Mouse (Mus musculus): ENCODE measurements around the gene Atp13a3. TPM values are rescaled to one million over a fixed set of nuclear protein-coding genes. Genes with fewer than 3 reads are reported as not detected.
"Not testable (repeated sequence)": the region's sequence is repeated elsewhere in the genome, so short reads cannot be mapped to it uniquely, and the experiment has no call there.

Gene Atp13a3
- 13.4 and 15.3 TPM in 2 replicates for polyA plus RNA-seq (2012; rRNA removed)

DNA sequence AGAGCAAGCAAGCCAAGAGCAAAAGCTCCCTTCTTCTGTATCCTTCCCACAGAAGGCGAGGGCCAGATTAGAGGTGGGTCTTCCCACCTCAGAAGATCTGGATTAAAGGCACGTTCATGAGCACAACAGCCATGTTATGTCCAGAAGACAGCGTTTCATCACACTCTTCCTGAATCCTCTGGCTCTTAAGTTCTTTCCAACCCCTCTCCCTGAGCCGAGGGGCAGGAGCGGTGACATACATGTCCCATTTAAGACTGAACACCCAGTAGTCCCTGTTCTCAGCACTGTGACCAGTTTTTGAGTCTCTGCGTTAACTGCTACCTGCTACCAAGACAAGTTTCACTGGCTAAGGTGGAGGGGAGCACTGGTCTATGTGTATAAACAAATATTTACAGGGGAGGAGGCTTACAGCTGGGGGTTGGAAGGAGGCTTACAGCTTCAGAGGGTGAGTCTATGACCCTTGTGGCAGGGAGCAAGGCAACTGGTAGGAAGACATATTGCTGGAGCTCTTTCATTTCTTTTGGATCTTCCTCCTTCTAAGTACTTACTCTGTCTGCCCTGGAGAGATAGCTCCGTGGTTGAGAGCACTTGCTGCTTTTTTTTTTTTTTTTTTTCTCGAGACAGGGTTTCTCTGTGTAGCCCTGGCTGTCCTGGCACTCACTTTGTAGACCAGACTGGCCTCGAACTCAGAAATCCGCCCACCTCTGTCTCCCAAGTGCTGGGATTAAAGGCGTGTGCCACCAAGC, at the start of gene Atp13a3:
TSS of gene Atp13a3 (minus strand) at position 51 of the 746 bp plus-strand sequence.
- Histone ChIP-seq H3K4me3 (ENCODE audit: extremely low read depth, insufficient read depth, insufficient read length) (no peak within 1 kb of the TSS), H3K4me1 (ENCODE audit: control insufficient read depth, insufficient read depth, insufficient read length) (no peaks in the 10 kb centered on the region), H3K27ac (ENCODE audit: insufficient read depth, low read length) (no peak within 1 kb of the TSS), H3K27me3 (ENCODE audit: control insufficient read depth, insufficient read depth, low read length) (no peaks in the 10 kb centered on the region), H3K36me3 (ENCODE audit: control insufficient read depth, insufficient read depth, low read length) (no peaks in the 10 kb centered on the region)
- no peak for TF ChIP-seq CTCF (IDR thresholded peaks at IDR 0.05; ENCODE audit: extremely low read depth, insufficient read depth, insufficient read length, insufficient replicate concordance)
- no peak for TF ChIP-seq POLR2A (IDR thresholded peaks at IDR 0.05; ENCODE audit: low read depth, low read length)
- WGBS = 73% methylated on average over 11 of the region's 11 CpGs
- DNase-seq (ENCODE audit: low read depth in 1 of 2, low spot score in 2 of 2) = no peak

DNA sequence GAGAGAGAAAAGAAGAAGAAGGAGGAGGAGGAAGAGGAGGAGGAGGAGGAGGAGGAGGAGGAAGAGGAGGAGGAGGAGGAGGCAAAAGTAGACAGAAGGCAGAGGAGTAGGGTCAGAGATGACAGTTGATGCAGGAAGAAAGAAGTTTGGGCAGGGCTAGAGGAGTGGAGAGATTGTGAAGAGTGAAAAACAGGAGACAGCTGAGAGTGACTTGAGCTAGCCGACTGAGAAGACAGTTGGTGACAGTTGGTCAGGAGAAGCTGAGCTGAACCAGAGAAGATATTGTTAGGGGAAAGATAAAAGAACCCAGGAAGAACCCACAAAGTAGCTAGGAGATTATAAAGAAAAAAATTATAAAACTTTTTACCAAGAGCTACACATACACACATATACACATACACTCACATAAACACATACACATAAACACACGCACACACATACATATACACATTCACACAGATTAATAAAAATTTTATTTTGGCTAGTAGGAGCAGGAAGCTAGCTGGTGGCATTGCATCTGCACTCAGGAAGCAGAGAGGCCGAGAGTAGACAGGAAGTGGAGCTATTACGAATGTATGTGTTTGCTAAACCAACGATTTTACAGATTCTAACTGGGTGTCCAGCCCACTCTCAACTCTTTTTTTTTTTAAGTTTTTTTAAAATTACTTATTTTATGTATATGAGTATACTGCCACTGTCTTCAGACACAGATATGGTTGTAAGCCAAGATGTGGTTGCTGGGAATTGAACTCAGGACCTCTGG, 47.6 kb upstream of the Atp13a3 start:
- no peaks in the 10 kb centered on the region for H3K36me3 ChIP-seq (ENCODE audit: control insufficient read depth, insufficient read depth, low read length)
- H3K4me3 ChIP-seq (ENCODE audit: extremely low read depth, insufficient read depth, insufficient read length) = no peak overlapping the region
- H3K27ac ChIP-seq (ENCODE audit: insufficient read depth, low read length) = 0 out of 2 replicates have a peak overlapping the region, but pooled peaks have one; percentile 8
- TF ChIP-seq POLR2A (IDR thresholded peaks at IDR 0.05; ENCODE audit: low read depth, low read length) (no peak), CTCF (IDR thresholded peaks at IDR 0.05; ENCODE audit: extremely low read depth, insufficient read depth, insufficient read length, insufficient replicate concordance) (no peak)
- no peak for DNase-seq (ENCODE audit: low read depth in 1 of 2, low spot score in 2 of 2)
- no peaks in the 10 kb centered on the region for H3K27me3 ChIP-seq (ENCODE audit: control insufficient read depth, insufficient read depth, low read length)
- H3K4me1 ChIP-seq (ENCODE audit: control insufficient read depth, insufficient read depth, insufficient read length) = 0 out of 2 replicates have a peak, but pooled peaks cover 4% of the 10 kb centered on the region
- 8% methylated on average over 5 of the region's 5 CpGs for WGBS

DNA sequence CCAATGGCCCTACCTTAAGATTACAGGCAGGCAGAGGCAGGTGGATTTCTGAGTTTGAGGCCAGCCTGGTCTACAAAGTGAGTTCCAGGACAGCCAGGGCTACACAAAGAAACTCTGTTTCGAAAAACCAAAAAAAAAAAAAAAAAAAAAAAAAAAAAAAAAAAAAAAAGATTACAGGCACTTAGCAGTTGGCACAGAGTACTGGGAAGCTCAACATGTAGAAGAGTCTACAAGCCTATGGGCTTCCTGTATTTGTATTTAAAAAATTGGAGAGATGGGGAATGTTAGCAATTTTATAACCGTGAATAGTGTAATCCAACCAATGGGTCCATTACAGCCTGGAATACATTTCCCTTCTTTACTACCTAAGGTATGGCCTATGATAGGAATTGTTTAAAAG, 45.4 kb upstream of the Atp13a3 start:
- 79% methylated on average over 2 of the region's 2 CpGs for WGBS
- H3K27ac ChIP-seq (ENCODE audit: insufficient read depth, low read length); H3K4me1 ChIP-seq (ENCODE audit: control insufficient read depth, insufficient read depth, insufficient read length); DNase-seq (ENCODE audit: low read depth in 1 of 2, low spot score in 2 of 2); H3K27me3 ChIP-seq (ENCODE audit: control insufficient read depth, insufficient read depth, low read length); H3K36me3 ChIP-seq (ENCODE audit: control insufficient read depth, insufficient read depth, low read length); H3K4me3 ChIP-seq (ENCODE audit: extremely low read depth, insufficient read depth, insufficient read length): not testable (repeated sequence)

DNA sequence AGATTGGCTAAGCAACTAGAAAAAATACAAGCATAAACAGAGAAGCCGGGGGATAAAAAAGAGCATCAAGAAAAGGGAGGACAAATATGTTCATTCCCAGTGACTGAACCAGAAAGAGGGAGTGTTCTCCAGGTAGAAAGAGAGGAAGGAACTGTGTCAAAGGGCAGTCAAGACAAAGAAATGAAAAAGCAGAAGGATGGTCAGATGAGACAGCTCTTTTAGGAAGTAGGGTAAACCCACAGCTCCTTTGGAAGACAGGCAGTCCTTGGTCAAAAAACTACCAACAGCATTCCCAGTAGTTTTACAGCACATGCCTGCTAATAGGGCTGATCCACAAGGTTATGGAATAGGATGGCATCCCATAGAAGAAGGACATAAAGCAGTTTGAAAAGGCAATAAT, 43.2 kb upstream of the Atp13a3 start:
- WGBS = 96% methylated on average over 1 of the region's 1 CpGs
- DNase-seq (ENCODE audit: low read depth in 1 of 2, low spot score in 2 of 2) = no peak
- TF ChIP-seq POLR2A (IDR thresholded peaks at IDR 0.05; ENCODE audit: low read depth, low read length) = no peak
- TF ChIP-seq CTCF (IDR thresholded peaks at IDR 0.05; ENCODE audit: extremely low read depth, insufficient read depth, insufficient read length, insufficient replicate concordance) = no peak
- H3K4me3 ChIP-seq (ENCODE audit: extremely low read depth, insufficient read depth, insufficient read length) = no peak overlapping the region
- no peaks in the 10 kb centered on the region for H3K36me3 ChIP-seq (ENCODE audit: control insufficient read depth, insufficient read depth, low read length)
- H3K4me1 ChIP-seq (ENCODE audit: control insufficient read depth, insufficient read depth, insufficient read length) = 0 out of 2 replicates have a peak, but pooled peaks cover 4% of the 10 kb centered on the region
- H3K27ac ChIP-seq (ENCODE audit: insufficient read depth, low read length) = no peak overlapping the region
- H3K27me3 ChIP-seq (ENCODE audit: control insufficient read depth, insufficient read depth, low read length) = no peaks in the 10 kb centered on the region

DNA sequence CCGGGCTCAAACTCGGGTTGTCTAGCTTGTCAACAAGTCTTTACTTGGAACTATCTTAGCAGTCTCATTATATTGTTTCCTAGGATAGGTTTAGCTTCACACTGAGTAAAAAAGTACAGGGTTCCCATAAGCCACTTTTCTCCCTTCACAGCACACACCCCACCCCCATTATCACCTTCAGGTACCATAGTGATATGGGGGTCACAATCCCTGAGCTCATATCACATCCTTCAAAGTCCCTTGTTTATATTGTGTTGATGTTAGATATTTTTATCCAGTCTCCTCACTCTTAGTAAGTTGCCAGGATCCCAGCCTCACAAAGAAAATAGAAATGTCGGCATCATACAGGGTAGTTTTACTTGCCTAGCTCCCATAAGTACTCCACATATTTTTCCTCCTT, 42.4 kb upstream of the Atp13a3 start:
- H3K4me3 ChIP-seq (ENCODE audit: extremely low read depth, insufficient read depth, insufficient read length) = no peak overlapping the region
- H3K4me1 ChIP-seq (ENCODE audit: control insufficient read depth, insufficient read depth, insufficient read length) = 0 out of 2 replicates have a peak, but pooled peaks cover under 1% of the 10 kb centered on the region
- H3K36me3 ChIP-seq (ENCODE audit: control insufficient read depth, insufficient read depth, low read length) = no peaks in the 10 kb centered on the region
- no peak for DNase-seq (ENCODE audit: low read depth in 1 of 2, low spot score in 2 of 2)
- TF ChIP-seq POLR2A (IDR thresholded peaks at IDR 0.05; ENCODE audit: low read depth, low read length) = no peak
- no peak for TF ChIP-seq CTCF (IDR thresholded peaks at IDR 0.05; ENCODE audit: extremely low read depth, insufficient read depth, insufficient read length, insufficient replicate concordance)
- H3K27ac ChIP-seq (ENCODE audit: insufficient read depth, low read length) = no peak overlapping the region
- no peaks in the 10 kb centered on the region for H3K27me3 ChIP-seq (ENCODE audit: control insufficient read depth, insufficient read depth, low read length)
- WGBS = 83% methylated on average over 3 of the region's 3 CpGs

DNA sequence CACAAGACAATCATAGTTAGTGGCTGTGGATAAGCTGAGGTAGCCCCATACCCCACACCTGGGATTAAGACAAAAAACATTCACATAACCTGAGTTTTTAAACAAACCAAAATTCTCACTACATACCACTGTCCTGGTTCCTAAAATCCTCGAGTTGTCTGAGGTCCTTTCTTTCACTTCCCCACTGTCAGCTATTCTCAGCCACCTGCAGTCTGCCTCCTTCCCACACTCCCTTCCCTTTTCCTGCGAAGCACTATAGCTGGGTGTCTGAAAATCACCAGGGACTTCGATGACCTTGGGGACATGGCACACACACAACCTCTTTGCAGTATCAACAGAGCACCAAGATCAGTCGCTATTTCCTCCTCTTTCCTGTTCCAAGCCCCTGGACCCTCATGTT, 41.9 kb upstream of the Atp13a3 start:
- H3K27ac ChIP-seq (ENCODE audit: insufficient read depth, low read length) = no peak overlapping the region
- H3K4me3 ChIP-seq (ENCODE audit: extremely low read depth, insufficient read depth, insufficient read length) = no peak overlapping the region
- no peaks in the 10 kb centered on the region for H3K4me1 ChIP-seq (ENCODE audit: control insufficient read depth, insufficient read depth, insufficient read length)
- no peaks in the 10 kb centered on the region for H3K27me3 ChIP-seq (ENCODE audit: control insufficient read depth, insufficient read depth, low read length)
- WGBS = 24% methylated on average over 4 of the region's 4 CpGs
- TF ChIP-seq CTCF (IDR thresholded peaks at IDR 0.05; ENCODE audit: extremely low read depth, insufficient read depth, insufficient read length, insufficient replicate concordance) (no peak), POLR2A (IDR thresholded peaks at IDR 0.05; ENCODE audit: low read depth, low read length) (no peak)
- no peak for DNase-seq (ENCODE audit: low read depth in 1 of 2, low spot score in 2 of 2)
- H3K36me3 ChIP-seq (ENCODE audit: control insufficient read depth, insufficient read depth, low read length) = no peaks in the 10 kb centered on the region

DNA sequence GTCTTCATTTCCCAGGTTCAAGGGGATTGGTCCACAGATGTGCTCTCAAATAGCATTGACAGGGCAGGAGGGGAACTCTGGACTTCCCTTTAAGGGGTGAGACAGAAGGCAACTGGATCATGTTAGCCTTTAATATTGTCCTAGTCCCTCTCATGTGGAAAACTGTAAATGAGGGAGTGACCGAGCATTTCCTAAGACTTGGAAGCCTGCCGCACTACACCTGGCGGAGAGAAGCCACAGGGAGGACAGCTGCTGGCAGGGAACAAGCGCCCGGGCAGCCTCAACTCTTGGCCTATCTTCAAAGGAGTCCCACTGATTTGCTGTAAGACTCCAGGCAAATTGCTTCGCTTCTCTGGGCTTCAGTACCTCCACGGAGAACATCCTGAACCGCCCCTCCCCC, 37.6 kb upstream of the Atp13a3 start:
- no peaks in the 10 kb centered on the region for H3K27me3 ChIP-seq (ENCODE audit: control insufficient read depth, insufficient read depth, low read length)
- H3K4me3 ChIP-seq (ENCODE audit: extremely low read depth, insufficient read depth, insufficient read length) = no peak overlapping the region
- no peak for DNase-seq (ENCODE audit: low read depth in 1 of 2, low spot score in 2 of 2)
- no peaks in the 10 kb centered on the region for H3K36me3 ChIP-seq (ENCODE audit: control insufficient read depth, insufficient read depth, low read length)
- WGBS = 91% methylated on average over 8 of the region's 8 CpGs
- no peaks in the 10 kb centered on the region for H3K4me1 ChIP-seq (ENCODE audit: control insufficient read depth, insufficient read depth, insufficient read length)
- H3K27ac ChIP-seq (ENCODE audit: insufficient read depth, low read length) = no peak overlapping the region
- TF ChIP-seq POLR2A (IDR thresholded peaks at IDR 0.05; ENCODE audit: low read depth, low read length) = no peak
- TF ChIP-seq CTCF (IDR thresholded peaks at IDR 0.05; ENCODE audit: extremely low read depth, insufficient read depth, insufficient read length, insufficient replicate concordance) = no peak

Data from spleen, adult 2 months (tissue).